Mouse (Mus musculus) heart, postnatal 0 days (tissue): ENCODE results near the gene Ciz1. TPM values are rescaled to one million over a fixed set of nuclear protein-coding genes. Genes with fewer than 3 reads are reported as not detected.

Source experiments
- ATAC-seq: fragments of 200-750 bp; cut with Nextera tagmentation; 2 replicates; pipeline ENCODE4 v1.8.0; 2017; ENCODE audit warnings: low read depth, moderate number of reproducible peaks, moderate library complexity; ENCODE audit not compliant: insufficient read depth
- DNase-seq: peaks from one replicate; pipeline ENCODE4 v3.0.0-alpha.2; 2016; ENCODE audit warnings: low spot score
- H3K27ac ChIP-seq: fragments of 300-500 bp; sonication (generic); 2 replicates; pipeline ENCODE4 v1.5.1; 2014; ENCODE audit warnings: low read depth, mild to moderate bottlenecking
- H3K27me3 ChIP-seq: fragments of 300-500 bp; sonication (generic); 2 replicates; pipeline ENCODE4 v1.6.1; 2014; ENCODE audit warnings: low read length, mixed read lengths; ENCODE audit not compliant: control insufficient read depth, insufficient read depth
- H3K36me3 ChIP-seq: fragments of 300-500 bp; sonication (generic); replicated peaks from 2 replicates; pipeline ENCODE4 v1.6.1; 2014; ENCODE audit warnings: low read length, mixed read lengths; ENCODE audit not compliant: control insufficient read depth, insufficient read depth
- H3K4me1 ChIP-seq: fragments of 300-500 bp; sonication (generic); 2 replicates; pipeline ENCODE4 v1.6.1; 2014; ENCODE audit warnings: antibody characterized with exemption; ENCODE audit not compliant: control insufficient read depth, insufficient read depth
- H3K4me2 ChIP-seq: fragments of 300-500 bp; sonication (generic); 2 replicates; pipeline ENCODE4 v1.6.1; 2014; ENCODE audit warnings: low read depth, mild to moderate bottlenecking, low read length, moderate library complexity
- H3K4me3 ChIP-seq: fragments of 300-500 bp; sonication (generic); 2 replicates; pipeline ENCODE4 v1.5.1; 2014; ENCODE audit warnings: low read depth, low read length
- H3K9ac ChIP-seq: fragments of 300-500 bp; sonication (generic); replicated peaks from 2 replicates; pipeline ENCODE4 v1.6.1; 2014; ENCODE audit warnings: low read depth, low read length, mixed read lengths
- H3K9me3 ChIP-seq: fragments of 300-500 bp; sonication (generic); replicated peaks from 2 replicates; pipeline ENCODE4 v1.6.1; 2016; ENCODE audit warnings: low read length; ENCODE audit not compliant: control insufficient read depth
- CTCF ChIP-seq: IDR thresholded peaks from 2 replicates; pipeline ENCODE4 v1.5.1; 2016; ENCODE audit warnings: antibody characterized with exemption, control low read depth, low read depth
- EP300 ChIP-seq: IDR thresholded peaks from 2 replicates; pipeline ENCODE4 v1.6.1; 2016; ENCODE audit warnings: antibody characterized with exemption, low read depth
- WGBS: fragments of 180-500 bp; shearing (Covaris S2); extraction: QIAGEN DNeasy Blood & Tissue Kit; methylation state at CpG from one replicate; pipeline ENCODE4 v1.1.7; 2014; 5-methylcytosine and 5-hydroxymethylcytosine counted together
- polyA plus RNA-seq: library from polyadenylated mRNA; unstranded; fragments of >200 nt; fragmentation: Nextera tagmentation; extraction: Ambion mirVana; gene quantifications from 2 replicates; pipeline ENCODE4 v1.2.1, GENCODE M21; 2015
- total RNA-seq: library from RNA; depleted of rRNA; stranded (reverse); fragments of >200 nt; gene quantifications from 2 replicates; pipeline ENCODE4 v1.2.3, GENCODE M21; 2014; ENCODE audit warnings: low replicate concordance

Gene Ciz1
- total and polyA plus RNA-seq, 2 experiments from 2014 or later: 17.6 to 79.9 TPM

GRCm38 (mm10) chr2:32351471-32351961 is 611 bp upstream of the Ciz1 start:
- TF ChIP-seq CTCF (no peak), EP300 (no peak)
- Histone ChIP-seq H3K4me1 (peaks cover 4% of the 10 kb centered on the region; the same call in 1 of the 2 replicates), H3K9ac (no peak overlapping the region), H3K27me3 (peaks cover 30% of the 10 kb centered on the region), H3K36me3 (no peaks in the 10 kb centered on the region), H3K9me3 (no peaks in the 10 kb centered on the region), H3K4me2 (peak overlapping the region; percentile 79; the same call in 1 of the 2 replicates), H3K27ac (no peak overlapping the region), H3K4me3 (no peak overlapping the region)
- DNase-seq: no peak
- no peak for ATAC-seq
- WGBS: 51% methylated on average over 9 of the region's 9 CpGs

GRCm38 (mm10) chr2:32353007-32353542 is 948 bp downstream of the Ciz1 start, which contains the start of gene Dnm1:
Dnm1 (minus strand) TSS chr2:32353338.
- ATAC-seq: peak; percentile 82
- H3K27me3 ChIP-seq: peaks cover 27% of the 10 kb centered on the region
- H3K4me1 ChIP-seq: peaks cover 4% of the 10 kb centered on the region; the same call in 1 of the 2 replicates

GRCm38 (mm10) chr2:32353836-32354235 is 1.7 kb downstream of the Ciz1 start:
- no peak for ATAC-seq
- Histone ChIP-seq H3K4me1 (peaks cover 4% of the 10 kb centered on the region; the same call in 1 of the 2 replicates), H3K27me3 (peaks cover 27% of the 10 kb centered on the region), H3K36me3 (no peaks in the 10 kb centered on the region), H3K9ac (no peak overlapping the region), H3K27ac (no peak overlapping the region), H3K9me3 (no peaks in the 10 kb centered on the region), H3K4me3 (no peak overlapping the region), H3K4me2 (no peak overlapping the region)
- WGBS: 64% methylated on average over 6 of the region's 6 CpGs
- TF ChIP-seq EP300 (no peak), CTCF (no peak)
- DNase-seq: no peak

More at GRCm38 (mm10) chr2:32353007-32353542, 948 bp downstream of the Ciz1 start, which contains the start of gene Dnm1:
- H3K4me3 ChIP-seq: peak within 1 kb of the TSS; percentile 48
- under 1% methylated on average over 57 of the region's 63 CpGs for WGBS
- TF ChIP-seq EP300: no peak
- TF ChIP-seq CTCF: peak; percentile 91
- DNase-seq: peak; percentile 74
- H3K36me3 ChIP-seq: no peaks in the 10 kb centered on the region
- H3K9me3 ChIP-seq: no peaks in the 10 kb centered on the region
- peak within 1 kb of the TSS; percentile 51 for H3K9ac ChIP-seq
- no peak within 1 kb of the TSS for H3K27ac ChIP-seq
- peak within 1 kb of the TSS; percentile 79 for H3K4me2 ChIP-seq

- no peak for ATAC-seq
- H3K9me3 ChIP-seq: no peaks in the 10 kb centered on the region
- H3K4me1 ChIP-seq: peaks cover 4% of the 10 kb centered on the region; the same call in 1 of the 2 replicates
- H3K27ac ChIP-seq: no peak overlapping the region
- TF ChIP-seq EP300 (no peak), CTCF (no peak)
- WGBS: 40% methylated on average over 3 of the region's 3 CpGs
- no peak overlapping the region for H3K4me2 ChIP-seq
- DNase-seq: no peak
- no peaks in the 10 kb centered on the region for H3K36me3 ChIP-seq
- no peak overlapping the region for H3K4me3 ChIP-seq
- no peak overlapping the region for H3K9ac ChIP-seq
- H3K27me3 ChIP-seq: peaks cover 22% of the 10 kb centered on the region
These were observed 2.3 kb downstream of the Ciz1 start for GRCm38 (mm10) chr2:32354336-32354895.

GRCm38 (mm10) chr2:32356216-32356615 is 4.1 kb downstream of the Ciz1 start:
- H3K4me1 ChIP-seq: peaks cover 4% of the 10 kb centered on the region; the same call in 1 of the 2 replicates
- DNase-seq (no peak), ATAC-seq (no peak)
- no peak overlapping the region for H3K9ac ChIP-seq
- no peaks in the 10 kb centered on the region for H3K9me3 ChIP-seq
- WGBS: 47% methylated on average over 10 of the region's 10 CpGs
- H3K27me3 ChIP-seq: peaks cover 17% of the 10 kb centered on the region
- H3K36me3 ChIP-seq: no peaks in the 10 kb centered on the region
- TF ChIP-seq EP300: no peak
- TF ChIP-seq CTCF: no peak
- no peak overlapping the region for H3K27ac ChIP-seq
- no peak overlapping the region for H3K4me2 ChIP-seq
- H3K4me3 ChIP-seq: no peak overlapping the region
